Mouse (Mus musculus) urinary bladder, postnatal 14 days (tissue): Measurements from ENCODE around the gene Tspan4.
A peak's percentile ranks its signal among the peaks of the same experiment; 100 is the strongest.
"Not testable (repeated sequence)": the region's sequence is repeated elsewhere in the genome, so short reads cannot be mapped to it uniquely, and the experiment has no call there.

Source experiments
- DNase-seq: peaks from one replicate; pipeline ENCODE4 v3.0.0; 2021; ENCODE audit warnings: low spot score

Gene Tspan4

GRCm38 (mm10) chr7:141439140-141439679, 35.8 kb upstream of the Tspan4 start:
- no peak for DNase-seq

GRCm38 (mm10) chr7:141439811-141440210, 35.2 kb upstream of the Tspan4 start:
- no peak for DNase-seq

- peak; percentile 64 for DNase-seq
Measured at GRCm38 (mm10) chr7:141440613-141441012, 34.4 kb upstream of the Tspan4 start.

GRCm38 (mm10) chr7:141441460-141441859, 33.6 kb upstream of the Tspan4 start:
- no peak for DNase-seq

GRCm38 (mm10) chr7:141442199-141442598, 32.8 kb upstream of the Tspan4 start:
- no peak for DNase-seq

GRCm38 (mm10) chr7:141443081-141443821, 31.8 kb upstream of the Tspan4 start:
- DNase-seq, result peak; percentile 68

- DNase-seq, result peak; percentile 72
Measured at GRCm38 (mm10) chr7:141443828-141444237, 31.2 kb upstream of the Tspan4 start, which contains the start of gene Pidd1. Gene Pidd1 (minus strand): TSS chr7:141444025.

GRCm38 (mm10) chr7:141446374-141446773, 28.7 kb upstream of the Tspan4 start:
- not testable (repeated sequence) for DNase-seq

GRCm38 (mm10) chr7:141447110-141447991, 27.7 kb upstream of the Tspan4 start, which contains the start of gene Rplp2:
Gene Rplp2 (plus strand): TSS chr7:141447370.
- peak; percentile 94 for DNase-seq

GRCm38 (mm10) chr7:141451928-141452327, 23.1 kb upstream of the Tspan4 start:
- no peak for DNase-seq

- DNase-seq, result no peak
Measured at GRCm38 (mm10) chr7:141453636-141454035, 21.4 kb upstream of the Tspan4 start.

GRCm38 (mm10) chr7:141454967-141455551, 20.0 kb upstream of the Tspan4 start, which contains the start of gene Pnpla2:
Gene Pnpla2 (plus strand): TSS chr7:141455198.
- peak; percentile 97 for DNase-seq

- DNase-seq, result peak; percentile 79
Measured at GRCm38 (mm10) chr7:141455610-141456314, 19.3 kb upstream of the Tspan4 start.

- peak; percentile 65 for DNase-seq
Measured at GRCm38 (mm10) chr7:141456739-141457138, 18.3 kb upstream of the Tspan4 start.

GRCm38 (mm10) chr7:141457236-141457635, 17.8 kb upstream of the Tspan4 start:
- no peak for DNase-seq

GRCm38 (mm10) chr7:141457986-141458660, 16.9 kb upstream of the Tspan4 start:
- no peak for DNase-seq

- no peak for DNase-seq
Measured at GRCm38 (mm10) chr7:141458661-141459060, 16.4 kb upstream of the Tspan4 start.

- DNase-seq, result no peak
Measured at GRCm38 (mm10) chr7:141459301-141459711, 15.7 kb upstream of the Tspan4 start.

GRCm38 (mm10) chr7:141460001-141460390, 15.0 kb upstream of the Tspan4 start:
- DNase-seq, result no peak

- no peak for DNase-seq
Measured at GRCm38 (mm10) chr7:141460391-141461113, 14.5 kb upstream of the Tspan4 start, which contains the start of gene Cracr2b. Gene Cracr2b (plus strand): TSS chr7:141461094.
